In the genomic region with DNA sequence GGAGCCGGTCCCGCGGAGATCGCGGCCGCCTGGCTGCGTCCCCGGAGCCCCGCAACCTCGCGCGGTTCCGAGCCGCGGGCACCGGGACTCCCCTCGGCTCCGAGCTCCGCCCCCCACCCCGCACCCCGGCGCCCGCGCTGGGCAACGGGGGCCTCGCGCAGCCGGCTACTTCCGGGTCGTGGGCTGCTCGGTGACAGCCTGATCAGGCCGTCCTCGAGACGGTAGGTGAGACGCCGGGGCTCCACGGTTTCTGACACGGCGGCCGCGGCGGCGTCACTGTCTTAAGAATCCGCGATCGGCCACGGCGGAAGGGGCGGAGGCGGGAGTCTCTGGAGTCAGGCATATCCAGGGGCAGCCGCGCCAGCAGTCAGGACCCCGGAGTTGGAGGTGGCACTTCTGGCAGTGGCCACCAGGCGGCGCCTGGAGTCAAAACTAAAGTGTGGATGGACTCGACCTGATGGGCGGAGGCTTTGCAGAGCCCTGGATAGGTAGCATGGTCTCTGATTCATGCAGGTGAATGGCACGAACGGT, we compare ENCODE assay signal across 8 mouse cellular contexts. TPM values are rescaled to one million over a fixed set of nuclear protein-coding genes. Genes with fewer than 3 reads are reported as not detected.
DNase-seq lines count a peak whose midpoint lies in the region; ATAC-seq lines count a peak whose summit lies in the region.

A gene (minus strand): TSS at position 278 of the 531 bp plus-strand sequence.

- intact Hi-C loops in gastrocnemius, postnatal 14 days (cut with DNase I; ENCODE audit: low total_unique reads): loop anchor here (10.0 kb wide), 1 partner anchor 169 kb away; a partner anchor contains a TSS
- intact Hi-C loops in left cerebral cortex, postnatal 10 days (cut with DNase I): loop anchor here (5.0 kb wide), 2 partner anchors 126 to 156 kb away; no protein-coding TSS in a partner anchor

- DNase-seq in adipocyte (ENCODE audit: low spot score): peak; percentile 98
- peak; percentile 77 for DNase-seq in embryo, embryonic 10 days (ENCODE audit: low spot score)
- DNase-seq in gastrocnemius, postnatal 14 days: peak; percentile 92
- DNase-seq in left cerebral cortex, postnatal 10 days (ENCODE audit: extremely low spot score in 1 of 2, low spot score in 2 of 2): peak; percentile 94 to 96
- DNase-seq in right cerebral cortex, postnatal 25 days: peak; percentile 97
- peak; percentile 92 to 96 for DNase-seq in urinary bladder, postnatal 4 days (ENCODE audit: low spot score in 2 of 2)

- ATAC-seq in inflammation-experienced regulatory T-cells, adult 6 months: peak; percentile 66
- ATAC-seq in megakaryocyte-erythroid progenitor cell, adult 5-6 weeks (replicated peaks; ENCODE audit: low FRiP score, low TSS enrichment, poor library complexity, severe bottlenecking): peak; percentile 52

RNA-seq across cellular contexts. Expression of the gene that starts here (rescaled TPM):
- 10 to 100 TPM; 40.5 to 44.4 TPM for total RNA-seq in gastrocnemius, postnatal 14 days (2021)
- polyA plus RNA-seq in inflammation-experienced regulatory T-cells, adult 6 months (2017; shearing (Covaris generic)): 10 to 100 TPM in 2 of 3 experiments, 1 to 10 TPM in 1; 8.8 to 14.4 (median 11.7) TPM
- total RNA-seq in left cerebral cortex, postnatal 10 days (2021): 10 to 100 TPM; 93.7 to 93.9 TPM
- 47.7 and 59.1 TPM in 2 replicates for total RNA-seq in megakaryocyte-erythroid progenitor cell, adult 5-6 weeks (2014; fragmentation: Nextera tagmentation)
- 106 and 110 TPM in 2 replicates for total RNA-seq in megakaryocyte-erythroid progenitor cell, adult 5-6 weeks (2017)

Comparison
In these comparisons a context has a peak if more than half of its experiments do, and no peak if none do; other contexts are left out.
1. Peak in every context shown above with its lines: DNase-seq and ATAC-seq.